Comparison of ENCODE assay signal across 15 mouse cellular contexts in the genomic region with DNA sequence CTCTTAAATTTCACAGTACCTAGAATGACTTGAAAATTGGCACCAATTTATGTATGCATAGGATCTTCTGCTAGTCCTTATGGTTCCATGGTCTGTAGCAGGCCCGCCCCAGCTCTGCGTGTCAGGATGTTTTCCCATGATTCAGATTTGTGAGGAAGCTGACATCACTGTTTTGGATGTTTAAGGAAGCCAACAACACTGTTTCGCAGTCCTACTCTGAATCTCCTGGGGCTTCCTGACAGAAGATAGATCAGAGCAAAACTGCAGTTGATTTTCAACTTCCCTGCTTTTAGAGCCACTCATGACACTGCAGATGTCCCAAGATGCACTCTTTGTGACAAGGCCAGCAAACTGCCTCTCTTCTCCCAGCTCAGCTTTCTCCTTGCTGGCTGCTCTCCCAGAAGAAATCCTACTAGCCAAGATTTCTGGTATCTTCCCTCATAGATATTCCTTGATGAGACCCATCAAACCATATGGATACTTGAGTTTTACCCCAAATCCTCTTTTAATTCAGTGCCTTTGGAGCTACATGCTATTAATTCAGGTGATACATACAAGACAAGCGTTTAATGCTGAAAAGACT.
DNase-seq lines count a peak whose midpoint lies in the region; ATAC-seq and TF ChIP-seq lines count a peak whose summit lies in the region.
"Had no signal": no experiment of that assay in that cellular context is flagged by ENCODE, and none has a peak within 500 bp of the region (broad histone marks: within the 10 kb centered on the region; RNA-seq: fewer than 3 reads in every experiment).

No protein-coding gene starts in this region.

- WGBS in forebrain, postnatal 0 days, result 72% methylated on average over 4 of the region's 4 CpGs
- 88% methylated on average over 4 of the region's 4 CpGs for WGBS in hindbrain, embryonic 12.5 days

- peak; percentile 92 for ATAC-seq in forebrain, postnatal 0 days
- ATAC-seq in hindbrain, embryonic 12.5 days (ENCODE audit: low FRiP score), result no peak

- H3K4me3 ChIP-seq in forebrain, postnatal 0 days (ENCODE audit: low read depth, low read length), result no peak overlapping the region
- no peak overlapping the region for H3K4me3 ChIP-seq in hindbrain, embryonic 12.5 days
- H3K4me3 ChIP-seq: embryonic facial prominence, embryonic 13.5 days; limb, embryonic 13.5 days; midbrain, embryonic 10.5 days; neural tube, embryonic 12.5 days had no signal

- DNase-seq in heart, adult 8-10 months (ENCODE audit: low spot score), result peak; percentile 1
- DNase-seq in heart, postnatal 36 days, result no peak
- peak; percentile 67 for DNase-seq in forebrain, postnatal 0 days
- peak; percentile 9 to 11 for DNase-seq in heart, adult 9 months (ENCODE audit: low spot score in 2 of 2)
- DNase-seq in right cerebral cortex, postnatal 25 days, result peak; percentile 13
- no peak for DNase-seq in thymus, postnatal 25 days
- DNase-seq: adrenal gland, postnatal 25 days; cerebellum, adult 8-10 months; kidney, postnatal 4 days had no signal

- H3K27ac ChIP-seq in forebrain, postnatal 0 days (ENCODE audit: low read depth, low read length), result no peak overlapping the region
- H3K27ac ChIP-seq in hindbrain, embryonic 12.5 days, result no peak overlapping the region
- H3K27ac ChIP-seq: embryonic facial prominence, embryonic 13.5 days; limb, embryonic 13.5 days; midbrain, embryonic 10.5 days; neural tube, embryonic 12.5 days had no signal

- H3K9me3 ChIP-seq in forebrain, postnatal 0 days (ENCODE audit: low read length), result no peaks in the 10 kb centered on the region
- no peaks in the 10 kb centered on the region for H3K9me3 ChIP-seq in hindbrain, embryonic 12.5 days (replicated peaks)
- H3K9me3 ChIP-seq: embryonic facial prominence, embryonic 13.5 days; limb, embryonic 13.5 days; midbrain, embryonic 10.5 days; neural tube, embryonic 12.5 days had no signal

- H3K9ac ChIP-seq in forebrain, postnatal 0 days, result no peak overlapping the region
- H3K9ac ChIP-seq in hindbrain, embryonic 12.5 days, result no peak overlapping the region
- H3K9ac ChIP-seq: embryonic facial prominence, embryonic 13.5 days; limb, embryonic 13.5 days; neural tube, embryonic 12.5 days had no signal

- no peaks in the 10 kb centered on the region for H3K36me3 ChIP-seq in forebrain, postnatal 0 days (ENCODE audit: insufficient read depth)
- H3K36me3 ChIP-seq in hindbrain, embryonic 12.5 days, result no peaks in the 10 kb centered on the region
- H3K36me3 ChIP-seq: embryonic facial prominence, embryonic 13.5 days; limb, embryonic 13.5 days; midbrain, embryonic 10.5 days; neural tube, embryonic 12.5 days had no signal

- H3K4me2 ChIP-seq in forebrain, postnatal 0 days (ENCODE audit: low read depth), result no peak overlapping the region
- H3K4me2 ChIP-seq in hindbrain, embryonic 12.5 days (replicated peaks), result no peak overlapping the region
- H3K4me2 ChIP-seq: embryonic facial prominence, embryonic 13.5 days; limb, embryonic 13.5 days; neural tube, embryonic 12.5 days had no signal

- no peak for TF ChIP-seq CTCF in forebrain, postnatal 0 days (IDR thresholded peaks at IDR 0.05; ENCODE audit: low read depth)

- H3K4me1 ChIP-seq in forebrain, postnatal 0 days (ENCODE audit: insufficient read depth), result no peaks in the 10 kb centered on the region
- no peaks in the 10 kb centered on the region for H3K4me1 ChIP-seq in hindbrain, embryonic 12.5 days
- H3K4me1 ChIP-seq: embryonic facial prominence, embryonic 13.5 days; limb, embryonic 13.5 days; midbrain, embryonic 10.5 days; neural tube, embryonic 12.5 days had no signal

- intact Hi-C loops in heart, postnatal 36 days (cut with DNase I), result no loop called here

- H3K27me3 ChIP-seq in forebrain, postnatal 0 days (ENCODE audit: insufficient read depth, low read length), result no peaks in the 10 kb centered on the region
- H3K27me3 ChIP-seq in hindbrain, embryonic 12.5 days, result no peaks in the 10 kb centered on the region
- H3K27me3 ChIP-seq: CH12.LX; embryonic facial prominence, embryonic 13.5 days; limb, embryonic 13.5 days; neural tube, embryonic 12.5 days had no signal

Comparison
In these comparisons a context has a peak if more than half of its experiments do, and no peak if none do; other contexts are left out.
1. DNase-seq: peak in heart, adult 8-10 months (single experiment), forebrain, postnatal 0 days (single experiment), heart, adult 9 months (2 of 2) and right cerebral cortex, postnatal 25 days (single experiment); none in heart, postnatal 36 days (0 of 2) and thymus, postnatal 25 days (single experiment).